Mouse (Mus musculus) stomach, embryonic 16.5 days (tissue): ENCODE data around the gene Rbfox3. TPM values are rescaled to one million over a fixed set of nuclear protein-coding genes. Genes with fewer than 3 reads are reported as not detected.

Experiments used
- ATAC-seq: fragments of 200-750 bp; cut with Nextera tagmentation; 2 replicates; pipeline ENCODE4 v1.8.0; 2017; ENCODE audit warnings: moderate number of reproducible peaks, moderate TSS enrichment; ENCODE audit not compliant: insufficient read depth, low FRiP score
- H3K27ac ChIP-seq: fragments of 300-500 bp; sonication (generic); 2 replicates; pipeline ENCODE4 v1.5.1; 2014; ENCODE audit warnings: low read length
- H3K27me3 ChIP-seq: fragments of 300-500 bp; sonication (generic); 2 replicates; pipeline ENCODE4 v1.6.1; 2014; ENCODE audit warnings: low read length, control low read depth, mixed read lengths; ENCODE audit not compliant: control insufficient read depth, insufficient read depth
- H3K36me3 ChIP-seq: fragments of 300-500 bp; sonication (generic); 2 replicates; pipeline ENCODE4 v1.6.1; 2014; ENCODE audit warnings: low read length; ENCODE audit not compliant: control insufficient read depth, insufficient read depth
- H3K4me1 ChIP-seq: fragments of 300-500 bp; sonication (generic); 2 replicates; pipeline ENCODE4 v1.6.1; 2014; ENCODE audit warnings: low read length, control low read depth, mixed read lengths; ENCODE audit not compliant: control insufficient read depth, insufficient read depth
- H3K4me2 ChIP-seq: fragments of 300-500 bp; sonication (generic); 2 replicates; pipeline ENCODE4 v1.6.1; 2014; ENCODE audit warnings: low read depth, low read length, mixed read lengths
- H3K4me3 ChIP-seq: fragments of 300-500 bp; sonication (generic); replicated peaks from 2 replicates; pipeline ENCODE4 v1.5.1; 2014; ENCODE audit warnings: mild to moderate bottlenecking, low read length
- H3K9ac ChIP-seq: fragments of 300-500 bp; sonication (generic); 2 replicates; pipeline ENCODE4 v1.6.1; 2014; ENCODE audit warnings: low read length
- H3K9me3 ChIP-seq: fragments of 300-500 bp; sonication (generic); replicated peaks from 2 replicates; pipeline ENCODE4 v1.6.1; 2016; ENCODE audit warnings: low read length, control low read depth; ENCODE audit not compliant: control insufficient read depth
- WGBS: fragments of 180-500 bp; shearing (Covaris S2); extraction: QIAGEN DNeasy Blood & Tissue Kit; methylation state at CpG from one replicate; pipeline ENCODE4 v1.1.7; 2014; 5-methylcytosine and 5-hydroxymethylcytosine counted together
- polyA plus RNA-seq: library from polyadenylated mRNA; unstranded; fragments of >200 nt; fragmentation: Nextera tagmentation; extraction: Ambion mirVana; gene quantifications from 2 replicates; pipeline ENCODE4 v1.2.1, GENCODE M21; 2015

Gene Rbfox3
- polyA plus RNA-seq, 1 experiment from 2014 or later, result 1.1 TPM

GRCm38 (mm10) chr11:118858305-118858704, 53.1 kb downstream of the Rbfox3 start:
- Histone ChIP-seq H3K4me2 (no peak overlapping the region), H3K9me3 (no peaks in the 10 kb centered on the region)
- 74% methylated on average over 11 of the region's 11 CpGs for WGBS

GRCm38 (mm10) chr11:118851391-118851790, 60.0 kb downstream of the Rbfox3 start:
- no peak overlapping the region for H3K27ac ChIP-seq
- no peaks in the 10 kb centered on the region for H3K9me3 ChIP-seq
- ATAC-seq, result no peak
- no peak overlapping the region for H3K4me3 ChIP-seq
- H3K4me2 ChIP-seq, result no peak overlapping the region
- no peak overlapping the region for H3K9ac ChIP-seq
- H3K36me3 ChIP-seq, result no peaks in the 10 kb centered on the region
- no peaks in the 10 kb centered on the region for H3K27me3 ChIP-seq
- no peaks in the 10 kb centered on the region for H3K4me1 ChIP-seq
- WGBS, result 60% methylated on average over 6 of the region's 6 CpGs

More at GRCm38 (mm10) chr11:118858305-118858704, 53.1 kb downstream of the Rbfox3 start:
- no peak overlapping the region for H3K9ac ChIP-seq
- H3K4me3 ChIP-seq, result no peak overlapping the region
- ATAC-seq, result no peak
- no peaks in the 10 kb centered on the region for H3K4me1 ChIP-seq
- H3K27me3 ChIP-seq, result no peaks in the 10 kb centered on the region
- H3K36me3 ChIP-seq, result no peaks in the 10 kb centered on the region
- no peak overlapping the region for H3K27ac ChIP-seq

GRCm38 (mm10) chr11:118847986-118848385, 63.4 kb downstream of the Rbfox3 start:
- WGBS, result 77% methylated on average over 7 of the region's 7 CpGs

GRCm38 (mm10) chr11:118840992-118841391, 70.4 kb downstream of the Rbfox3 start:
- Histone ChIP-seq H3K4me2 (no peak overlapping the region), H3K4me3 (no peak overlapping the region), H3K27ac (no peak overlapping the region), H3K27me3 (no peaks in the 10 kb centered on the region), H3K36me3 (no peaks in the 10 kb centered on the region), H3K9me3 (no peaks in the 10 kb centered on the region), H3K9ac (no peak overlapping the region), H3K4me1 (no peaks in the 10 kb centered on the region)
- no peak for ATAC-seq
- WGBS, result 85% methylated on average over 5 of the region's 5 CpGs

More at GRCm38 (mm10) chr11:118847986-118848385, 63.4 kb downstream of the Rbfox3 start:
- no peak overlapping the region for H3K27ac ChIP-seq
- H3K4me1 ChIP-seq, result no peaks in the 10 kb centered on the region
- no peaks in the 10 kb centered on the region for H3K36me3 ChIP-seq
- no peaks in the 10 kb centered on the region for H3K27me3 ChIP-seq
- no peak for ATAC-seq
- H3K4me3 ChIP-seq, result no peak overlapping the region
- no peak overlapping the region for H3K9ac ChIP-seq
- no peak overlapping the region for H3K4me2 ChIP-seq
- no peaks in the 10 kb centered on the region for H3K9me3 ChIP-seq

- H3K36me3 ChIP-seq, result no peaks in the 10 kb centered on the region
- no peaks in the 10 kb centered on the region for H3K27me3 ChIP-seq
- 43% methylated on average over 4 of the region's 4 CpGs for WGBS
- H3K9ac ChIP-seq, result no peak overlapping the region
- no peaks in the 10 kb centered on the region for H3K4me1 ChIP-seq
- ATAC-seq, result no peak
- no peak overlapping the region for H3K4me2 ChIP-seq
- H3K4me3 ChIP-seq, result no peak overlapping the region
- no peaks in the 10 kb centered on the region for H3K9me3 ChIP-seq
- no peak overlapping the region for H3K27ac ChIP-seq
These were observed 73.2 kb downstream of the Rbfox3 start for GRCm38 (mm10) chr11:118838167-118838566.

- 49% methylated on average over 4 of the region's 4 CpGs for WGBS
- Histone ChIP-seq H3K27me3 (no peaks in the 10 kb centered on the region), H3K4me2 (no peak overlapping the region), H3K4me3 (no peak overlapping the region), H3K36me3 (no peaks in the 10 kb centered on the region), H3K4me1 (no peaks in the 10 kb centered on the region), H3K27ac (no peak overlapping the region), H3K9me3 (no peaks in the 10 kb centered on the region), H3K9ac (no peak overlapping the region)
- ATAC-seq, result no peak
These were observed 74.5 kb downstream of the Rbfox3 start for GRCm38 (mm10) chr11:118836889-118837288.

- Histone ChIP-seq H3K9me3 (no peaks in the 10 kb centered on the region), H3K9ac (no peak overlapping the region), H3K4me2 (no peak overlapping the region), H3K27me3 (no peaks in the 10 kb centered on the region), H3K36me3 (no peaks in the 10 kb centered on the region), H3K27ac (no peak overlapping the region), H3K4me1 (no peaks in the 10 kb centered on the region), H3K4me3 (no peak overlapping the region)
- WGBS, result 65% methylated on average over 10 of the region's 10 CpGs
- ATAC-seq, result peak; percentile 27; the same call in 1 of the 2 replicates
These were observed 78.5 kb downstream of the Rbfox3 start for GRCm38 (mm10) chr11:118832793-118833481.

GRCm38 (mm10) chr11:118831730-118832129, 79.7 kb downstream of the Rbfox3 start:
- Histone ChIP-seq H3K4me3 (no peak overlapping the region), H3K9ac (no peak overlapping the region), H3K36me3 (no peaks in the 10 kb centered on the region), H3K9me3 (no peaks in the 10 kb centered on the region), H3K27ac (no peak overlapping the region), H3K27me3 (no peaks in the 10 kb centered on the region), H3K4me1 (no peaks in the 10 kb centered on the region), H3K4me2 (no peak overlapping the region)
- 64% methylated on average over 7 of the region's 7 CpGs for WGBS
- ATAC-seq, result no peak

- no peaks in the 10 kb centered on the region for H3K9me3 ChIP-seq
- H3K4me1 ChIP-seq, result no peaks in the 10 kb centered on the region
- WGBS, result 61% methylated on average over 25 of the region's 25 CpGs
- no peaks in the 10 kb centered on the region for H3K27me3 ChIP-seq
- 0 out of 2 replicates have a peak, but pooled peaks have one; percentile 5 for ATAC-seq
- no peak overlapping the region for H3K27ac ChIP-seq
- no peak overlapping the region for H3K4me2 ChIP-seq
- H3K9ac ChIP-seq, result no peak overlapping the region
- H3K36me3 ChIP-seq, result no peaks in the 10 kb centered on the region
- no peak overlapping the region for H3K4me3 ChIP-seq
These were observed 85.9 kb downstream of the Rbfox3 start for GRCm38 (mm10) chr11:118825280-118826094.
